Mouse (Mus musculus): ENCODE measurements around the gene Rap1gap2.

The Rap1gap2 gene

GRCm38 (mm10) chr11:74574768-74575434 is 35.8 kb downstream of the Rap1gap2 start:
- DNase-seq (ENCODE audit: low spot score in 2 of 2), result no peak

DNA sequence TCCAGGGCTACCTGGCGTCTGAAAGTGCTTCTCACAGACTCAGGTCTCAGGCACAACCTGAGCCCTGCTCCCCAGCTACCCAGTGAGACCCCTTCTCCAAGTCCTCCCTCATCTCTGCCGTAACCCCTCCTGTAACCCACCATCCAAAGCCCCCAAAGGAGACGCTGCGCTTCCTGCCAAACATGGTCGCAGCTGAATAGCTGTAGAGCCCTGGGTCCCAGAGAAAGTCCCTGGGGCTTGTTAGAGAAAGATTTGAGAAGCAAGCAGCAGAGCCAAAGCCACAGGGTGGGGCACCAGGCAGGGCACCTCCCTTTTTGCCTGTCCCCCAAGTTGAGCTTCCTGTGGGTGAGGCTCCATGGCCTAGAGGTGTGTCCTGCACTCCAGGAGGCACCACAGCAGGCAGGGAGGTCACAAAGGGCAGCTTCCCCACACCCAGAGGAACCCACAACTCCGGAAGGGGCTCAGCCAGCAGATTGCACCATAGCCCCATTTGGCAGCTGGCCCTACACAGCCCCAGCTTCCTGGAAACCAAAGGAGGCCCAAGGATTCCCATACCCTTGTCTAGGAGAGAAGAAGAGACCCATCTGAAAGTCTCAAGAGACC is 38.2 kb downstream of the Rap1gap2 start:
- DNase-seq (ENCODE audit: low spot score in 2 of 2), result peak; percentile 82 to 88

DNA sequence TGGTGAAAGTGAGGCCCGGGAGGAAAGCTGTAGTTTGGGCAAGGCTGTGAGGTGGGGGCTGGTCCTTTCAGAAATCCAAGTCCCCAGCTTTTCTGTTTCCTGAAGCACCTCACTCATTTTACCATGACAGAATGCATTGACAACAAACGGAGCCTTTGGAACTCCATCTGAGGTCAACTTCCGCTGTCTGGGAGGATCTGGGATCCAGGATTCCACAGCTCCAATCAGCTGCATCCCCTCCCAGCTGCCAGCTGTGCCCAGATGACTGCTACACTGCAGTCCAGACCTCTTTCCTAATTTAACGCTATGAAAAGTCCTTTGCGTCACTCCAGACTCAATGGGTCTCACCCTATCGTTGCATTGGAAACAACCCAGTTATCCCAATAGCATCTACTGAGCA is 41.0 kb downstream of the Rap1gap2 start:
- no peak for DNase-seq (ENCODE audit: low spot score in 2 of 2)

GRCm38 (mm10) chr11:74568463-74568862 is 42.3 kb downstream of the Rap1gap2 start:
- no peak for DNase-seq (ENCODE audit: low spot score in 2 of 2)

DNA sequence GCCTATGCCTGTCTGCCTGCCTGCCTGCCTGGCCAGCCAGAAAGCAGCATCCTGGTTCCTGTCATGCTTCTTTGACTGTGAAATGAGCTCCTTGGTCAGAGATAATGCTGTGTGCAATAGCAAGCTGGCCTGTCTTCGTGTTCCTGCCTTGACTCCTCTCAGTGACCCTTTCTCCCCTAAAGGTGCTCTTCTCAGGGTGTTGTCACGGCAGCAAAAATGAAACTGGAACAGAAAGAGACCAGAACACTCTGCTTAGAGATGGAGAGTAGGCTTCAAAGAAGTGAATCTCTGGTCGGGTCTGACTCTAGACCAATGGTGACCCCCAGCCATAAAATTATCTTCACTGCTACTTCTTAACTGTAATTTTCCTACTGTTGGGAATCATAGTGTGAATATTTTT is 42.7 kb downstream of the Rap1gap2 start:
- DNase-seq (ENCODE audit: low spot score in 2 of 2), result no peak

DNA sequence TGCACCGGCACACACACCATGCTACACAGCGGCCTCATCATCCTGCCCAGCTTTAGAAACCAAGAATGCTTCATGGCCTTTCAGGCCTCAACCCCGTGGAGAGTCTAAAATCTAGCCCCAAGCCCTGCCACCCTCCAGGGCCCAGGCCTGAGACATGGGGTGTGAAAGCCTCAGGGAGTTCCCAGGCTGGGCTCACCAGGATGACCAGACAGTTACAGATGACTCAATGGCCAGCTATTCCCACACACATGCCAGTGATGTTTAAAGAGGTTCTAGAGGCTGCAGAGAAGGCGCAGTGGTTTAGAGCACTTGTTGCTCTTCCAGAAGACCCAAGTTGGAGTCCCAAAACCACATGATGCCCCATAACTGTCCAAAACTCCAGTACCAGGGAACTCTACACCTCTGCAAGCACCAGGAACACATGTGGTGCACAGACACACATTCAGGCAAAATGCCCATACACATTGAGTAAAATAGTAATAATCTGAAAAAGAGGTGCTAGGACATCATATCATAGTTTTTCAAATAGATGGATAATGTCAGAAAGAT is 44.3 kb downstream of the Rap1gap2 start:
- DNase-seq (ENCODE audit: low spot score in 2 of 2), result no peak

DNA sequence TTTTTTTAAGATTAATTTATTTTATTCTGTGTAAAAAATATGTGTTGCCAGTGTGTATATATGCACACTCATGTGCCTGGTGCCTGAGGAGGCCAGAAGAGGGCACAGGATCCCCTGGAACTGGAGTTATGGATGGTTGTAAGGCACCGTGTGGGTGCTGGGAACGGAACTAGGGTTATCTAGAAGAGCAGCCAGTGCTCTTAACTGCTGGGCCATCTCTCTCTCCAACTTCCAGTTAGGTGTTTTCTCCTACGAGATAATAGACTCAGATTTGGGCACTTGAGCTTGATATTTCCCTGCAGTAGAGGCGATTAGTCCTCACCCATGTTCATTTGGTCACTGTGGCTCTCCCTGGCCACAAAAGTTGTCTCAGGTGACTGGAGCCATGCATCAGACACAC is 49.3 kb downstream of the Rap1gap2 start:
- no peak for DNase-seq (ENCODE audit: low spot score in 2 of 2)

DNA sequence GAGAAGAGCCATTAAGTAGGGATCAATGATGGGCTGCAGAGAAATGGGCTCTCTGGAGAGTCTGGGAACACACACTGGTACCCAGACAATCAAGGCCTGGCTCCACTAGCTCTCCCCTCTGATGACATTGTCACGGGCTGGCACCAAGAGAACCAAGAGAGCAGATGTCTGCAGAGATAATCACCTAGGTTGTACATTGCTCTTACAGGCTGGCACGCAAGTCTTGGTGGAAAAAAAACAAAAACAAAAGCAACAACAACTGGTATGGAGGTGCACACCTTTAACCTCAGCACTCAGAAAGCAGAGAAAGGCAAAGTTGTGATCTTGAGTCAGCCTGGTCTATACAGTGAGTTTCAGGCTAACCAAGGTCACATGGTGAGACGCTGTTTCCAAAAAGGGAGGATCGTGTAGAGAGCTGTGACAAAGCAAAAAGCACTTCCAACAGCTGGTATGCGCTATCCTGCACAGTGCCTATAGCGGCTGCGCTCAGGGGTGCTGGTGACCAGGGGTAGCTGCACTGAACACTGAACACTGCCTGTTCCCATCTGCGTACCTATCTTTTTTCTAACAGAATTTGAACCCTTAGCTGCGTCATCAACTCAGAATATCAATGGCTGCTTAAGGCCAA is 50.0 kb downstream of the Rap1gap2 start:
- no peak for DNase-seq (ENCODE audit: low spot score in 2 of 2)

GRCm38 (mm10) chr11:74559793-74560433 is 50.8 kb downstream of the Rap1gap2 start:
- DNase-seq (ENCODE audit: low spot score in 2 of 2), result no peak

DNA sequence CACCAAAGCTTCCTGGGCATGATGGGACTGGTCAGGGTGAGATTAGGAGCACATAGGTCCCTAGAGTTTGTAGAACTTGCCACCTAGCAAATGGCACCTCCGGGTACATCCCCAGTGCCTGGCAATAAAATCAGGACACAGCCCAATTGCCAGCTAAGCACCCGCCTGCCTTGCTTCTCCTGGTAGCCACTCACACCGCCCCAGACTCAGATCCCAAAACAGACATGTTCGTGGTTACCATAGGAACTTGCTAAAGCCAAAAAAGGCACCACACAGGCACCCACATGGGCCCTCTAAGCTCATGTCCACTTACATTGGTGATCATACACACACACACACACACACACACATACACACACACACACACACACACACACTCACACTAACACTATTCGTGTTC is 51.8 kb downstream of the Rap1gap2 start:
- no peak for DNase-seq (ENCODE audit: low spot score in 2 of 2)

DNA sequence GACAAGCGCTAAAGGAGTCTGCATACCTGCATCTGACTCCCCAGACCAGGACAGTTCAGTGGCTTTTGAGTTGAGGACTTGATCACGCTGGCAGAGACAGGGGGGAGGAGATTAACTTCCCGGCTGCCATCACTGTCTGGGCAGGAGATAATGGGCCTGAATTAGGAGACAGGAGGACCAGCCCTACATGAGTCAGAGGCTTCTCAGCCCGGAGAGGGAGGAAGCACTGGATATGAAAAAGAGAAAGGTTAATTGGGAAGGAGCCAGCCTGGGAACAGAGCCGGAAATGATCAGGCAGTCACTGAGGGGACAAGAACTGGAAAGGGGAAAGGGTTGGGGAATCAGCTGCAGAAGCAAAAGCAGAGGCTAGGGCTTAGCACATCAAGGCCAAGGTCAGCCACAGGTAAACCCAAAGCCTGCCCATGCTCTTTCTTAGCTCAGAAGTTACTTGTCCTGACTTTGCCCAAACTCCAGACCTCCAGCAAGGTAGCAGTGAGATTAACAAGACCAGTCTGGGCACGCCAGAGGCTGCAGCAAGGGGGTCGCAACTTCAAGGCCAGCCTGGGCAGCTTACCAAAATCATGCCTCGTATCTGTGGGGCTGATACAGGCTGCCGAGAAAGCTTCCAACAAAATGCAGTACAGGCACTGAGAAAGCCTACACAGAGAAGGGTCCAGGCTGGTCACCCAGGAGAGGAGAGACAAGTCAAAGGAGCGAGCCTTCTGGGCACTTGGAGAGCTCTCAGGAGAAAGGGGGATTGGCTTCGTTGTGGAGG is 53.1 kb downstream of the Rap1gap2 start:
- no peak for DNase-seq (ENCODE audit: low spot score in 2 of 2)

GRCm38 (mm10) chr11:74555716-74556374 is 54.9 kb downstream of the Rap1gap2 start:
- peak; percentile 70 to 80 for DNase-seq (ENCODE audit: low spot score in 2 of 2)

GRCm38 (mm10) chr11:74554683-74555341 is 55.9 kb downstream of the Rap1gap2 start:
- DNase-seq (ENCODE audit: low spot score in 2 of 2), result no peak

DNA sequence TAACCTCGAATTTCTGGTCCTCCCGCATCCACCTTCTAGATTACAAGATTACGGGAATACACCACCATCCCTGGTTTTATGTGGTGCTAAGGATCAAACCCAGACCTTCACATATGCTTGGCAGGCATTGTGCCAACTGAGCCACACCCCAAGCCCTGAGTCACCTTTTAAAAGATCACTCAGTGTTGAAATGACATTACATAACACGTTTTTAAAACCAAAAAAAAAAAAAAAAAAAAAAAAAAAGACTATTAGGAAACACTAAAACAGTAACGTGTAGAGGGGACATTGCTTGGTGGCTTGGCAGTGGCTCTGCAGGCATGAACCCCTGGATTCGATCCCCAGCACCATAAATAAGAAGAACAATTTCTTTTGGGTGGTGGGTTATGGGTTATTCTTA is 59.1 kb downstream of the Rap1gap2 start:
- DNase-seq (ENCODE audit: low spot score in 2 of 2), result no peak

- DNase-seq (ENCODE audit: low spot score in 2 of 2), result no peak
These were observed 60.1 kb downstream of the Rap1gap2 start for GRCm38 (mm10) chr11:74550615-74551102.

DNA sequence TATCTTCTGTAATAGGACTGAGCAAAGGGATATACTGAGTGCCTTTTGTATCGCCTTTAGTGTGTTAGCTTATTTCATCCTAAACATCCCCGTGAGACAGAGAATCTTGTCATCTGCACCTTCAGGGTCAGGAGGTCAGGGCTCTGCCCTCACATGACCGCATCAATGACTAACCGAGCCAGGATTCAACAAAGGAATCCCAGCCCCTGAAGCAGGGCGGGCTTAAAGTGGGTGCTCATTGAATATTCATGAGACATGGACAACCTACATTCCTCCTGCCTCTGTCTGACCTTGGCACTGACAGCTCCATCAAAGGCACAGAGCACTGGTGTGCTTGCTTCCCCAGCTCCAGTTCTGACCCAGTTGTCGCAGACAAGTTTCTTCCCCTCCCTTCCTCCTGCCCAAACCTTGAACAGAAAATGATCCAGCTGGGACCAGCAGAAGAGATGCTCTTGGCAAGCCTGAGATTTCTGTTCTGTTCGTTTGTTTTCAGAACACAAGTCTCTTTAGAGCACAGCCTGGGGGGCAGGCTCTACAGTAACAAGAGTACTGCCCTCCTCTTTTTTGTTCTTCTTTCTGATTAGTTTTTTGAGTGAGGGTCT is 61.8 kb downstream of the Rap1gap2 start:
- no peak for DNase-seq (ENCODE audit: low spot score in 2 of 2)

GRCm38 (mm10) chr11:74546933-74547694 is 63.6 kb downstream of the Rap1gap2 start:
- DNase-seq (ENCODE audit: low spot score in 2 of 2), result peak; percentile 69 to 79

DNA sequence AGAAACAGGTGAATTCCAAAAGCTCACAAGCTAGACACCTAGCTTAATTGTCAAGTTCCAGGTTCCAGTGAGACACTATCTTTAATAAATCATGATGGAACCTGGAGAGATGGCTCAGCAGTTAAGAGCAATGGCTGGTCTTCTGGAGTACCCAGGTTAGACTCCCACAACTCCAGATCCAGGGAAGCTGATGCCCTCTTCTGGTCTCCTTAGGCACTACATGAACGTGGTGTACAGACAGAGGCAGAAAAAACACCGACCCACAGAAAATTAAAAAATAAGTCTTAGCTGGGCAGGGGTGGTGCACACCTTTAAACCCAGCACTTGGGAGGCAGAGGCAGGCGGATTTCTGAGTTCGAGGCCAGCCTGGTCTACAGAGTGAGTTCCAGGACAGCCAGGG is 64.5 kb downstream of the Rap1gap2 start:
- DNase-seq (ENCODE audit: low spot score in 2 of 2), result peak; percentile 77 to 82

DNA sequence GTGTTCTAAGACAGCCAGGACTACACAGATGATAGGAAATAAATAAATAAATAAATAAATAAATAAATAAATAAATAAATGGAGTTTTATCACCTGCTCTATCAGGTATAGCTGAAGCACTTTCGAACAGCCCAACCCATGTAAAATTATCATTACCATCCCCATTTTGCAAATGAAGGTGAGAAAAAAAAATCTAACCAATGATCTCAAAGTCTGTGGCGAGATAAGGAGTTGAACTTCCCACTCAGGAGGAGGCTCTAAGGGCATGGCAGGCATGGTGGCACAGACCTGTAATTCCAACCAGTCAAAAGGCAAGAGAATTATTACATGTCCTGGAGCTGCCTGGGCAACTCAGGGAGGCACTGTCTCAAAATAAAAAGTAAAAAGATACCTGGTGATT is 65.2 kb downstream of the Rap1gap2 start:
- no peak for DNase-seq (ENCODE audit: low spot score in 2 of 2)
